Mouse (Mus musculus): ENCODE results near the gene Plekhg5.

Gene Plekhg5

GRCm38 (mm10) chr4:152124361-152124961, 52.2 kb downstream of the Plekhg5 start:
- DNase-seq (ENCODE audit: inconsistent age in 2 of 2, low spot score in 1 of 2) = no peak

- peak; percentile 51 to 88 for DNase-seq (ENCODE audit: inconsistent age in 2 of 2, low spot score in 1 of 2)
These were observed 53.1 kb downstream of the Plekhg5 start for GRCm38 (mm10) chr4:152125161-152126025.

GRCm38 (mm10) chr4:152126026-152126920, 54.0 kb downstream of the Plekhg5 start:
- DNase-seq (ENCODE audit: inconsistent age in 2 of 2, low spot score in 1 of 2) = peak in 1 of 2 experiments; percentile 61

- peak in 1 of 2 experiments; percentile 20 for DNase-seq (ENCODE audit: inconsistent age in 2 of 2, low spot score in 1 of 2)
These were observed 55.6 kb downstream of the Plekhg5 start for GRCm38 (mm10) chr4:152127884-152128283.

GRCm38 (mm10) chr4:152128784-152129183, 56.5 kb downstream of the Plekhg5 start:
- peak in 1 of 2 experiments; percentile 22 for DNase-seq (ENCODE audit: inconsistent age in 2 of 2, low spot score in 1 of 2)

GRCm38 (mm10) chr4:152129395-152129930, 57.2 kb downstream of the Plekhg5 start:
- DNase-seq (ENCODE audit: inconsistent age in 2 of 2, low spot score in 1 of 2) = no peak

- DNase-seq (ENCODE audit: inconsistent age in 2 of 2, low spot score in 1 of 2) = peak; percentile 55 to 82
These were observed 58.7 kb downstream of the Plekhg5 start for GRCm38 (mm10) chr4:152130771-152131653.

GRCm38 (mm10) chr4:152131809-152132771, 59.8 kb downstream of the Plekhg5 start:
- DNase-seq (ENCODE audit: inconsistent age in 2 of 2, low spot score in 1 of 2) = no peak

- DNase-seq (ENCODE audit: inconsistent age in 2 of 2, low spot score in 1 of 2) = no peak
These were observed 60.5 kb downstream of the Plekhg5 start for GRCm38 (mm10) chr4:152132772-152133169.

- DNase-seq (ENCODE audit: inconsistent age in 2 of 2, low spot score in 1 of 2) = no peak
These were observed 60.9 kb downstream of the Plekhg5 start for GRCm38 (mm10) chr4:152133213-152133612.

GRCm38 (mm10) chr4:152134507-152134906, 62.2 kb downstream of the Plekhg5 start:
- peak in 1 of 2 experiments; percentile 73 for DNase-seq (ENCODE audit: inconsistent age in 2 of 2, low spot score in 1 of 2)

GRCm38 (mm10) chr4:152135363-152135762, 63.1 kb downstream of the Plekhg5 start:
- DNase-seq (ENCODE audit: inconsistent age in 2 of 2, low spot score in 1 of 2) = no peak

- DNase-seq (ENCODE audit: inconsistent age in 2 of 2, low spot score in 1 of 2) = peak in 1 of 2 experiments; percentile 63
These were observed 64.0 kb downstream of the Plekhg5 start for GRCm38 (mm10) chr4:152136112-152136875.

- DNase-seq (ENCODE audit: inconsistent age in 2 of 2, low spot score in 1 of 2) = no peak
These were observed 64.6 kb downstream of the Plekhg5 start for GRCm38 (mm10) chr4:152136876-152137250.

- peak; percentile 93 to 97 for DNase-seq (ENCODE audit: inconsistent age in 2 of 2, low spot score in 1 of 2)
These were observed 66.4 kb downstream of the Plekhg5 start for GRCm38 (mm10) chr4:152138497-152139260.

GRCm38 (mm10) chr4:152140441-152140840, 68.1 kb downstream of the Plekhg5 start:
- peak; percentile 49 to 83 for DNase-seq (ENCODE audit: inconsistent age in 2 of 2, low spot score in 1 of 2)

- DNase-seq (ENCODE audit: inconsistent age in 2 of 2, low spot score in 1 of 2) = no peak
These were observed 69.3 kb downstream of the Plekhg5 start for GRCm38 (mm10) chr4:152141521-152142135.
